20 mouse cellular contexts compared by ENCODE assay signal in genomic region chr14:59045687-59046086, GRCm38 (mm10).
A peak's percentile ranks its signal among the peaks of the same experiment; 100 is the strongest.
DNase-seq lines count a peak whose midpoint lies in the region; ATAC-seq and TF ChIP-seq lines count a peak whose summit lies in the region.
"Had no signal": no experiment of that assay in that cellular context is flagged by ENCODE, and none has a peak within 500 bp of the region (broad histone marks: within the 10 kb centered on the region; RNA-seq: fewer than 3 reads in every experiment).

No protein-coding gene starts in this region.

- TF ChIP-seq EP300 in lung, postnatal 0 days (IDR thresholded peaks at IDR 0.05) = no peak

- H3K9ac ChIP-seq in heart, embryonic 11.5 days (ENCODE audit: low read depth, low read length) = no peak overlapping the region
- no peak overlapping the region for H3K9ac ChIP-seq in lung, postnatal 0 days (replicated peaks; ENCODE audit: low read depth)
- H3K9ac ChIP-seq: embryonic facial prominence, embryonic 15.5 days; heart, embryonic 12.5 days; hindbrain, embryonic 13.5 days had no signal

- H3K9me3 ChIP-seq in heart, embryonic 11.5 days (replicated peaks; ENCODE audit: control insufficient read depth, low read length) = no peaks in the 10 kb centered on the region
- no peaks in the 10 kb centered on the region for H3K9me3 ChIP-seq in lung, postnatal 0 days (ENCODE audit: low read length)
- H3K9me3 ChIP-seq: embryonic facial prominence, embryonic 15.5 days; forebrain, embryonic 10.5 days; heart, embryonic 12.5 days; hindbrain, embryonic 13.5 days had no signal

- DNase-seq in heart, adult 11 months = peak; percentile 94
- DNase-seq in lung, postnatal 10 days = peak; percentile 41
- DNase-seq in lung, postnatal 0 days (ENCODE audit: low spot score) = no peak
- peak; percentile 48 for DNase-seq in Muller cell, postnatal 12 days (ENCODE audit: inconsistent ontology term)
- DNase-seq in gastrocnemius, postnatal 25 days = peak; percentile 40
- no peak for DNase-seq in left cerebral cortex, postnatal 36 days (ENCODE audit: low spot score in 2 of 2)
- DNase-seq in kidney, postnatal 14 days = no peak
- DNase-seq: adrenal gland, postnatal 10 days; cerebellum, adult 11 months; cerebellum, adult 8-10 months; cerebellum, postnatal 14 days; embryo, embryonic 11 days had no signal

- H3K4me2 ChIP-seq in heart, embryonic 11.5 days = no peak overlapping the region
- no peak overlapping the region for H3K4me2 ChIP-seq in lung, postnatal 0 days (replicated peaks; ENCODE audit: low read depth, low read length)
- H3K4me2 ChIP-seq: embryonic facial prominence, embryonic 15.5 days; heart, embryonic 12.5 days; hindbrain, embryonic 13.5 days had no signal

- H3K4me3 ChIP-seq in heart, embryonic 11.5 days (ENCODE audit: low read depth, low read length) = no peak overlapping the region
- H3K4me3 ChIP-seq in lung, postnatal 0 days (ENCODE audit: low read depth, low read length) = no peak overlapping the region
- H3K4me3 ChIP-seq: embryonic facial prominence, embryonic 15.5 days; erythroblast, embryonic 14.5 days; forebrain, embryonic 10.5 days; heart, embryonic 12.5 days; hindbrain, embryonic 13.5 days had no signal

- no peaks in the 10 kb centered on the region for H3K27me3 ChIP-seq in heart, embryonic 11.5 days (ENCODE audit: control insufficient read depth, insufficient read depth, low read length)
- no peaks in the 10 kb centered on the region for H3K27me3 ChIP-seq in lung, postnatal 0 days (replicated peaks; ENCODE audit: insufficient read depth, low read length)
- H3K27me3 ChIP-seq: embryonic facial prominence, embryonic 15.5 days; heart, embryonic 12.5 days; hindbrain, embryonic 13.5 days had no signal

- no peak for ATAC-seq in heart, embryonic 11.5 days (replicated peaks; ENCODE audit: insufficient number of reproducible peaks, low FRiP score, low TSS enrichment)
- no peak for ATAC-seq in lung, postnatal 0 days
- ATAC-seq: forebrain, embryonic 14.5 days; hindbrain, postnatal 0 days had no signal

- no peak overlapping the region for H3K27ac ChIP-seq in heart, embryonic 11.5 days (ENCODE audit: low read depth, low read length)
- H3K27ac ChIP-seq in lung, postnatal 0 days (ENCODE audit: low read length) = no peak overlapping the region
- H3K27ac ChIP-seq: embryonic facial prominence, embryonic 15.5 days; forebrain, embryonic 10.5 days; hindbrain, embryonic 13.5 days; hindbrain, postnatal 0 days had no signal

- H3K36me3 ChIP-seq in heart, embryonic 11.5 days (ENCODE audit: control insufficient read depth, insufficient read depth, low read length) = no peaks in the 10 kb centered on the region
- H3K36me3 ChIP-seq in lung, postnatal 0 days (ENCODE audit: insufficient read depth, low read length) = no peaks in the 10 kb centered on the region
- H3K36me3 ChIP-seq: embryonic facial prominence, embryonic 15.5 days; forebrain, embryonic 10.5 days; heart, embryonic 12.5 days; hindbrain, embryonic 13.5 days had no signal

- WGBS in heart, embryonic 11.5 days (ENCODE audit: insufficient replicate concordance) = 75% methylated on average over 7 of the region's 7 CpGs
- WGBS in lung, postnatal 0 days = 46% methylated on average over 7 of the region's 7 CpGs

- intact Hi-C loops in left cerebral cortex, postnatal 36 days (cut with DNase I) = no loop called here

- no peaks in the 10 kb centered on the region for H3K4me1 ChIP-seq in heart, embryonic 11.5 days (ENCODE audit: control insufficient read depth, insufficient read depth, low read length)
- H3K4me1 ChIP-seq in lung, postnatal 0 days (ENCODE audit: insufficient read depth, low read depth, low read length) = no peaks in the 10 kb centered on the region
- H3K4me1 ChIP-seq: embryonic facial prominence, embryonic 15.5 days; heart, embryonic 12.5 days had no signal

- TF ChIP-seq CTCF in lung, postnatal 0 days (IDR thresholded peaks at IDR 0.05) = no peak

Comparison
In these comparisons a context has a peak if more than half of its experiments do, and no peak if none do; other contexts are left out.
1. DNase-seq: peak in heart, adult 11 months (single experiment), lung, postnatal 10 days (single experiment), Muller cell, postnatal 12 days (single experiment) and gastrocnemius, postnatal 25 days (single experiment); none in lung, postnatal 0 days (single experiment), left cerebral cortex, postnatal 36 days (0 of 2) and kidney, postnatal 14 days (single experiment).